Mouse (Mus musculus) megakaryocyte, adult 5-6 weeks (primary cell): ENCODE data around the gene Iqsec3. TPM values are rescaled to one million over a fixed set of nuclear protein-coding genes. Genes with fewer than 3 reads are reported as not detected.
A peak's percentile ranks its signal among the peaks of the same experiment; 100 is the strongest.

Source experiments
- ATAC-seq: 2 replicates; pipeline ENCODE4 v1.8.0; 2016; ENCODE audit warnings: mild to moderate bottlenecking, inconsistent platforms; ENCODE audit not compliant: poor library complexity, severe bottlenecking
- total RNA-seq, 2 experiments: library from RNA; stranded (forward) in 1 of 2; stranded (reverse) in 1 of 2; fragments of 153-499, 151-499 nt in 1 of 2; fragments of 221-1000, 200-1000 nt in 1 of 2; gene quantifications; 2 replicates each; pipeline versions ENCODE4 v1.2.3 to v1.2.4; 2015 to 2017

Gene Iqsec3
- total RNA-seq (2015) (not detected in 2 replicates), total RNA-seq (2017) (not detected in 2 replicates)

- peak; percentile 91 for ATAC-seq
Measured at GRCm38 (mm10) chr6:121473093-121473821, at the start of gene Iqsec3. Gene Iqsec3 (minus strand): TSS chr6:121473678.

DNA sequence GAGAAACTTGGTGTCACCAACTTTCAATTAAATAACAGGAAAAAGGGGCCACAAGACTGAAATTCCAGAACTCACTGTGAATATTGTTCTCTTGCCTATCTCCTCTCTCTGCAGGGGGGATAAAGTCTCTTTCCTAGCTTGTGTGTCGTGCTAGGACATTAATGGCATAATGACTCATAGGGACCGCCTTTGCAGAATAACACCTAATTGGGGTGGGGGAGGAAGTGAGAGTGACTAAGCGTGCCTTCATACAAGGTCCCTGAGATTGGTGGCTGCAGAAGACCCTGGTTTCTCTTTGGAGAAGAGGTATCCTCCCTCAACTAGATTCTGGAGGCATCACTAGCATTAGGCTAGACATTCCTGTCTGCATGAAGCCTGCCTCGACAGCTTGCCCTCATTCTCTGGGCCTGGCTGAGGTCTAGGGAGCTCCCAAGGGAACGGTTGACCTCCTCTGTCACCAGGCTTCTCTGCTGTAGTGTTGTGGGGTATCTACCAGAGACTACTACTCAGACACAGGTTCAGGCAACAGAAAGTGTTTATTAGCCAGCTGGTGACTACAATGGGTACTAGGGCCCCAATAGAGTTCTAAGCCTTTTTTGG lies 48.7 kb upstream of the Iqsec3 start:
- no peak for ATAC-seq

- ATAC-seq: no peak
Measured at GRCm38 (mm10) chr6:121521030-121521429, 47.6 kb upstream of the Iqsec3 start.

DNA sequence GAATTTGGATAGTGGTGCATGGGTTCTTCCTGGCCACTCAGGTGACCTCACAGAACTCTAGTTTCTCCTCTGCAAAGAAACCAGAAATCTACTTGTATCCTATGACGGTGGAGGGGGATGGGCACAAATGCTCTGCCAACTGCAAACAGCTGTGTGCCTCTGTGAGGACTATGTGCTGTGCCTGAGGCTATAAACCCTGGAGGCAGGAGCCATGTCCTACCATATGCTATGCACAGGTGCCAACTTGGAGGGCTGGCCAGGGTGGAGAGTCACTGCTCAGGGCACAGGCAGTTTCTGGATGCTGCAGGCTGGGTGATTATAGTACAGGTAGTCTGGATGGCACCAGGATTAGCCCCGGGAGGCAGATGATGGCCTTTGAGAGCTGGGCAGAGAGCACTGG lies 46.4 kb upstream of the Iqsec3 start:
- no peak for ATAC-seq

DNA sequence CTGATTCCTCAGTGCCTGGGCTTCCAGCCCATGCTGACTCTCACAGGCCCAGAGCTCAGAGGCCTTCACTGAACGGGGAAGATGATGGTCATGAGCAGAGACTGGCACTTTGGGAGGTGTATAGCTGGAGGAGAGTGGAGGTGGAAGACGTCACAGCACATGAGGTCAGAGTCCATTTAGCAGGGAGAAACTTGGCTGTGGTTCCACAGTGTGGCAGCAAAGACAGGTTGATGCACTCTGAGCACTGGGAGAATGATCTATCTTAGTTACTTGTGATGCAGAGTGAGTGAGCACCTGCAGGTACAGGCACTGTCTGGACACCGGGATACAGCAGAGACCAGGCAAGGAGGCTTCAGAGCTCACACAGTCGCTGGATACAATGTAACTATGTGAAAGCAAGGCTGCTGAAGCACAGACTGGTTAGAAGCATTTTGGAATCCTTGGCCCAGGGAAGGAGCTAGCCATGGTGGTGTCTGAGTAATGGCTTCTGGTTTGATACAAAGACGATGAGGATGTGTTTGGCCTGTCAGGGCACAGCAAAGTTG lies 45.9 kb upstream of the Iqsec3 start:
- no peak for ATAC-seq

DNA sequence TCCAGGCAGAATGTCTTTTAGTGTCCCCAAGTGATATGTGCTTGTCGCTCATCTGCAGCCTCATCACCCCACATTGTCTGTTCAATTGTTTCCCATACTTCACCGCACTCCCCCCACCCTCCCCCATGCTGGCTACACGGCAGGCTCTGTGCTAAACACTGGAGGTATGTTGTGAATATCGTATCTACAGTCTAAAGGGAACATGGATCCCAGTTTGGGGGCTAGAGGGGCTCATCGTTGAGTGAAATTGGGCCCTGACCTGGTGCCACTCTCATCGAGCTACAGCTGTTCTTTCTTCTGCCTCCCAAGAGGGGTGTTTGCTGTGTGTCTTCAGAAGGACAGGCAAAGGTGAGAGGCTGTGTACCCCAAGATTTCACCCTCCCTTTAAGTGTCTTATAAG lies 44.2 kb upstream of the Iqsec3 start:
- no peak for ATAC-seq

- ATAC-seq: no peak
Measured at GRCm38 (mm10) chr6:121510381-121510780, 36.9 kb upstream of the Iqsec3 start.

DNA sequence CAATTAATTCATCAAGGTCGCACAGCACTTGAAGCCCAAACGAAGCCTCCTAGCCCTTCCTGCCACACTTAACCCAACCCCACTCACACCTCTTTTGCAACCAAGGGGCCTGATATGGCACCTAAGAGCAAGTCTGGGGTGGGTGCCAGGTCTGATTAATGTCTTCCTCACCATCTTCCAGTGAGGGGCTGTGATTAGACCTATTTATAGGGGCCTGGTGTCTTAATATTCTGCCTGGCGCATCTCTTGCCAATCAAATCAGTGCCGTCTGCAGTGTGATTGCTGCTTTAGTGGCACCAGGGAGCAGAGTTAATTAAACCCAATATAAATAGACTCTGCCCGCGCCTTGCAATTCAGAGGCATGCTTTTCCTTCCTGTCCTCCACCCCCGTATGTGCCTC lies 36.4 kb upstream of the Iqsec3 start:
- no peak for ATAC-seq

- ATAC-seq: no peak
Measured at GRCm38 (mm10) chr6:121508266-121508665, 34.8 kb upstream of the Iqsec3 start.

- no peak for ATAC-seq
Measured at GRCm38 (mm10) chr6:121501044-121501638, 27.7 kb upstream of the Iqsec3 start.

DNA sequence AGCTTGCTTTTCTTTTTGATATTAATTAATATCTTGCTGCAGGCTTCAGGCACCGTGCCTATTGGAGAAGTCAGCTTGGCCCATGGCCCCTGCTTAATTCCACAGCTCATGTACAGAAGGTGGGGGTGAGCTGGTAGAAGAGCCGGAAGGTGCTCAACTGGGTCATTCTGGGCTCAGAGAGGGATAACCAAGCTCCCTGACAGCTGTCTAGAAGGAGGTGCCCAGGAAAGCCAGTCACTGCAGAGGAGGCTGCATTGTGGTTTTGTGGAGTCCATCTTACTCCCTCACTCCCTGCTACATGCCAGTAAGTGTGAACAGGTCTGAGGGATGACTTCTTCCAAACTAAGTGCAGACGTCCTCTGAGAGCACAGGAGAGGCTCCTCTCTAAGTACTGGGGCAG lies 26.4 kb upstream of the Iqsec3 start:
- no peak for ATAC-seq

- ATAC-seq: no peak
Measured at GRCm38 (mm10) chr6:121498819-121499535, 25.5 kb upstream of the Iqsec3 start.

DNA sequence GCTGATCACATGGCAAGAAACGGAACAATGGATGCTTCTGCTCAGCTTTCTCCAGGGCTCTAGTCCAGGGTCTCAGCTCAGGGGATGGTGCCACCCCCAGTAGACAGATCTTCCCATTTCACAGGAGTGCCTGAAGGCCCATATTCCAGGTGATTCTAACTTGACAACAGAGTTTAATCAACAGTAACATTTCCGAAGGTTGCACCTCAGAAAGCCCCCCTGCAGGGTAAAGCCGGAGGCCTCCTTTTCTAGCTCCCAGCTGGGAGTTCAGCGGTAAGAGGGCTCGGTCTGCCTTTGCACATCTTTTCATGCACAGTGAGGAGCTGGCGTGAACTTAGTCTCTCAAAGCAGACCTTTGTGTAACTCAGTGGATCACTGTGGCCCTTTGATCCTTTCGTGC lies 22.1 kb upstream of the Iqsec3 start:
- no peak for ATAC-seq

DNA sequence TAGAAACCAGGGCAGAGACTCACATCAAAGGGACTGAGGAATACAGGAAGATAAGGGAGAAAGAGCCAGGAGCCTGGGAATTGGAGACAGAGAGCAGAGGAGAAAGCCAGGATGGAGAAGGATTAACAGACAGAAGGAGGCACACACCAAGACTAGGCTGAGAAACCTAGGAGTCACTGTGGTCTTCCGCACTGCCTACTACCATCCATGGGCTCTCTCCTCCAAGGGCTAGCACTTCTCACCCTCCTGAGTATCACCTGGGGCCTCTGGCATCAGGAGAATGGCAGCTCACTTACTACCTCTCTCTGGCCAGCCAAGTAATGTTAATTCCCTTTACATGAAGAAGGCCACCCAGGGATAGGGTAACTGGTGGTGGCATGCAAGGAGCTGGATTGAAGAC lies 21.5 kb upstream of the Iqsec3 start:
- ATAC-seq: no peak

DNA sequence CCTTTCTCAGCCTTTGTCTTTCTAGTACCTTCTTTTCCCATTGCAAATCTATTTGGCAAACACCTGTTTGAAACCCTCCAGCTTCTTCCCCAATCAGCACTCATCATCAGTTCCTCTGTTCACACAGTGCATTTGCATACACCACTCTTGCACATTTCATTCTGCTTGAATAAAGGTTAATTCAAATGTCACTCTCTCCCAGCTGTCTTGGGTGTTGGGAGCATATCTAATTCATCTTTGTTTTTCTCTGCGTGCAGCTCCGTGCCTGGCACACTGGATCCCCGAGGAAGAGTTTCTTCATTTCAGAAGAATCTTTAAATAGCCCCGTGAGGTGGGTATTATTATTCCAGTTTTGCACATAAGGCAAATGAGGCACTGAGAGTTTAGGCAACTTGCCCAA lies 20.8 kb upstream of the Iqsec3 start:
- ATAC-seq: no peak

DNA sequence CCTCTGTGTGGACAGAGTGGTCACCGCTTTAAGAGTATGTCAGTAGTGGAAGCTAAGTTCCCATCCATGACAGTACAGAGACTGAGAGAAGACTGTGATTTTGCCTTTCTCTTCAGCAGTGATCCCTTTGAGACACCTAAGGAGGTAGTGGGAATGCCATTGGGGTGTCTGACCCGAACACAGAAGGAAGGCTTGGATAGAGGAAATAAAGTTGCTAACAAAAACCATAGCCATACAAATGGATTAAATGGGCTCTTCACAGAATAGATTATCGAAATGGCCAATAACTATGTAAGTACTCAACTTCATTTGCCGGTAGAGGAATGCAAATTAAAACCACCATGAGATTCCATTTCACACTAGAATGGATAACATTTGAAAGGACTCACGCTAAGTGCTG lies 17.9 kb upstream of the Iqsec3 start:
- ATAC-seq: no peak

DNA sequence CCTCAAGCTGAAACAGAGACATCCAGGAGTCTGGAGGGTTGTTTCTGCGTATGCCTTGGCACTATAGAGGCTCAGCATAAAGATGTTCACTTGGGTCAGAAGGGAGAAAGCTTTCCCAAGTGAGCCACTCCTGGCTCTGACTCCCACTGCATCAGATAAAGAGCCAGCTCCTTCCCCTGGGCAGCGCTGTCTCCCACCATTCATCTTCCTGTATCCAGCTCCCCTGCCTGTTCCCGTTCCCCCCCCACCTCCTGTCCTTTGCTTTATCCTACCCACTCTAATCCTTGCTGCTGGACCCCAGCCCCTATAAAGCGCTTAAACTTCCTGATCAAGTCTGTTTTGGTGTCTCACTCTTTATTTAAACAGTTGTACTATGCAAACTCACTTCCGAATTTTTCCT lies 1.2 kb downstream of the Iqsec3 start:
- no peak for ATAC-seq

DNA sequence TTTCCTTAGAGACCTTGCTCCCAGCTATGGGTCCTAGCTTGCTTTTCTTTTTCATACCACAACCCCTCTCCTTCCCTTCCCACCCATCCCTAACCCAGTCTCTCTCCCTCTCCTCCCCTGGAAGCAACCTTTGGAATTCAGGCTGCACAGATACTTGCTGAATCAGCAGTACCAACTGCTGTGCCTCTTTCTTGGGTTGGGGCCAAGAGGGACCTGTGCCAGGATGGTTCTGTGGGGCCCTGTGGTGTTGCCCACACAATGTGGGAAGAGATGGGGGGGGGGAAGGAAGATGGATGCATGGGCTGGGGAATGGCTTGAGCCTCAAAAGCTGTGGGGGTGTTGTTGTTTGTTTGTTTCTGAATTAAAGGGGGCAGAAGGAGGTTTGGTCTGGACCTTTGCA lies 5.2 kb downstream of the Iqsec3 start:
- ATAC-seq: no peak

- no peak for ATAC-seq
Measured at GRCm38 (mm10) chr6:121462628-121463340, 10.7 kb downstream of the Iqsec3 start.

DNA sequence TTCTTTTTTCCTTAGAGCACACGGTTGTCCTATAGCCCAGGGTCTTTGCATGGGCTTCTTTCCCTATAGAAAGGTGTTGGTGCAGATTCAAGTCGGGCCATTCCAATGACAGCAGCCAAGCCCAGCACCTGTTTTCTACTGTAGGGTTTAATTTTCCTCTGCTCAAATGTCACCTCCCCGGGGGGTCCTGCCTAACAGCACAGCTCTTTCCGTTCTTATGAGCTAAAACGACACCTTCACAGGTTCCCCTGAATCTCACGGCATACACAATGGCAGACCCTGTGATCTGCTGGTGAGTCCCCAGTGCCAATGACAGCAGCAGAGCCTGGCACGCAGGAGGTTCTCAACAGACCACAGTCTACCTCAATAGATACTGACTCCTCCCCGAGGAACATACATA lies 16.1 kb downstream of the Iqsec3 start:
- ATAC-seq: no peak

DNA sequence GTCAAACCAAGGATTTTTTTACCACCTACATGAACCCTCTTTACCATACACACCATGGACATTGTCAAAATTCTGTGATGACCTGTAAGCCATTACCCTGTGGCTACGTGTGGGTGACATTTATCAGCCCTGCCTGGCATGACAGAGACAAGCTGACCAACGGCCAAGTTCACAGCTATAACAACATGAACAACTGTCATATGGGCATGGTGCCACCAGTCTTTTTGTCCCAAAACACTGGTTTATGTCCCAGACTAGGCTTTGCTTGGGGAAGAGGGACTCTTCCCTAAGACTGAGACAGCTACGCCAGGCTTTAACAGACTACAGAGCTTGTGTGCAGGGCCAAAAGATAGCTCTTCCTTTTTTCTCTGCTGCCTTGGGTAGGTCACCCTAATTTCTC lies 16.8 kb downstream of the Iqsec3 start:
- no peak for ATAC-seq
